Mouse (Mus musculus) forebrain, postnatal 0 days (tissue): ENCODE data around the gene 2010005H15Rik. TPM values are rescaled to one million over a fixed set of nuclear protein-coding genes. Genes with fewer than 3 reads are reported as not detected.
"Not testable (repeated sequence)": the region's sequence is repeated elsewhere in the genome, so short reads cannot be mapped to it uniquely, and the experiment has no call there.

Experiments used
- ATAC-seq: fragments of 200-750 bp; cut with Nextera tagmentation; 2 replicates; pipeline ENCODE4 v1.8.0; 2017; ENCODE audit warnings: mild to moderate bottlenecking, moderate library complexity
- DNase-seq: peaks from one replicate; pipeline ENCODE4 v3.0.0-alpha.2; 2015
- H3K27ac ChIP-seq: fragments of 300-500 bp; sonication (generic); 2 replicates; pipeline ENCODE4 v1.5.1; 2014; ENCODE audit warnings: low read depth, mild to moderate bottlenecking, antibody characterized with exemption, low read length, moderate library complexity, mixed read lengths
- H3K27me3 ChIP-seq: fragments of 300-500 bp; sonication (generic); 2 replicates; pipeline ENCODE4 v1.6.1; 2014; ENCODE audit warnings: mild to moderate bottlenecking, low read length, mixed read lengths; ENCODE audit not compliant: insufficient read depth
- H3K36me3 ChIP-seq: fragments of 300-500 bp; sonication (generic); 2 replicates; pipeline ENCODE4 v1.6.1; 2014; ENCODE audit warnings: mild to moderate bottlenecking, moderate library complexity; ENCODE audit not compliant: insufficient read depth
- H3K4me1 ChIP-seq: fragments of 300-500 bp; sonication (generic); 2 replicates; pipeline ENCODE4 v1.6.1; 2014; ENCODE audit warnings: antibody characterized with exemption; ENCODE audit not compliant: insufficient read depth
- H3K4me2 ChIP-seq: fragments of 300-500 bp; sonication (generic); 2 replicates; pipeline ENCODE4 v1.6.1; 2014; ENCODE audit warnings: low read depth, mild to moderate bottlenecking, moderate library complexity
- H3K4me3 ChIP-seq: fragments of 300-500 bp; sonication (generic); 2 replicates; pipeline ENCODE4 v1.5.1; 2014; ENCODE audit warnings: low read depth, low read length, mixed read lengths
- H3K9ac ChIP-seq: fragments of 300-500 bp; sonication (generic); 2 replicates; pipeline ENCODE4 v1.6.1; 2014; ENCODE audit warnings: mild to moderate bottlenecking
- H3K9me3 ChIP-seq: fragments of 300-500 bp; sonication (generic); 2 replicates; pipeline ENCODE4 v1.6.1; 2016; ENCODE audit warnings: low read length
- CTCF ChIP-seq: sonication (generic); IDR thresholded peaks from 2 replicates; pipeline ENCODE4 v1.5.1; 2016; ENCODE audit warnings: antibody characterized with exemption, control low read depth, low read depth
- WGBS: fragments of 180-500 bp; shearing (Covaris S2); extraction: QIAGEN DNeasy Blood & Tissue Kit; methylation state at CpG from one replicate; pipeline ENCODE4 v1.1.7; 2014; 5-methylcytosine and 5-hydroxymethylcytosine counted together
- polyA plus RNA-seq: library from polyadenylated mRNA; unstranded; fragments of >200 nt; fragmentation: Nextera tagmentation; extraction: Ambion mirVana; gene quantifications from 2 replicates; pipeline ENCODE4 v1.2.1, GENCODE M21; 2015
- total RNA-seq: library from RNA; depleted of rRNA; stranded (reverse); fragments of >200 nt; gene quantifications from 2 replicates; pipeline ENCODE4 v1.2.3, GENCODE M21; 2014; rRNA removed

Gene 2010005H15Rik
- total and polyA plus RNA-seq, 2 experiments from 2014 or later = 0.86 TPM; not detected in 1

DNA sequence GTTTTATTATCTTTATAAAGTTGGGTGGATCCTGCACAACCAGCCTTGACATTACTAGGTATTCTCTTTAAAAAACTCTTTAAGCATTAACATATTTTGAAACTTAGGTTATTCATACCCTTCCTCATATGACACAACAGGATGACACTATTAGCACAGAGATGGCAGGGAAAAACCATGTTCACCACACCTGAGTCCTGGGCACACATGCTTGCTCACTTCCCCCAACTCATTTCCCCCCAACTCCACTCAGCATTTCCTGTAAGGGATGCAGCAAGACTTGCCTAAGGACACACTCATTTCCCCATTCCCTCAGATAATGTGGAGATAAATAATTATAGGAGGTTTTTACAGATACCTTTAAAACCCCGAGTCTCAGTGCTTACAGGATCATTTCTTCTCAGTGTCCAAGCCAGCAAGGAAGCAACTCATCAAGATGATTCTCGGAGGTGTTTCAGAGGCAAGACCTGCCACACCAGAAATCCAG lies 11.3 kb upstream of the 2010005H15Rik start, which contains the start of gene Gm5416:
Gene Gm5416 (plus strand): TSS at position 437 of the 487 bp plus-strand sequence.
- H3K9ac ChIP-seq = no peak within 1 kb of the TSS
- WGBS = 90% methylated on average over 2 of the region's 2 CpGs
- no peak within 1 kb of the TSS for H3K27ac ChIP-seq
- H3K9me3 ChIP-seq = no peaks in the 10 kb centered on the region
- H3K4me1 ChIP-seq = no peaks in the 10 kb centered on the region
- ATAC-seq (no peak), DNase-seq (no peak)
- H3K4me3 ChIP-seq = no peak within 1 kb of the TSS
- no peaks in the 10 kb centered on the region for H3K36me3 ChIP-seq
- H3K4me2 ChIP-seq = no peak within 1 kb of the TSS
- H3K27me3 ChIP-seq = no peaks in the 10 kb centered on the region
- TF ChIP-seq CTCF = no peak

DNA sequence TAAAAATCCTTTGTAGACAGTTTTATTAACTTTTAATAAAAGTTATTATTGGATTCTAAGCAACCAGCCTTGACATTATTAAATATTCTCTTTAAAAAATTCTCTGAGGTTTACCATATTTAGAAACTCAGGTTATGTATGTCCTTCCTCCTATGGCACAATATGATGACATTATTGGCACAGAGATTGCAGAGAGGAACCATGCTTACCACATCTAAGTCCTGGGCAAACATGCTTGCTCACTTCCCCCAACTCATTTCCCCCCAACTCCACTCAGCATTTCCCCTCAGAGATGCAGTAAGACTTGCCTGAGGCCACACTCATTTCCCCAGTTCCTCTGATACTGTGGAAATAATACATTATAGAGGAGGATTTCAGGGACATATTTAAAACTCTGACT lies 39.3 kb downstream of the 2010005H15Rik start:
- not testable (repeated sequence) for ATAC-seq, H3K27me3 ChIP-seq, H3K36me3 ChIP-seq, H3K9me3 ChIP-seq, H3K9ac ChIP-seq, DNase-seq, H3K27ac ChIP-seq, H3K4me1 ChIP-seq, H3K4me3 ChIP-seq, H3K4me2 ChIP-seq

DNA sequence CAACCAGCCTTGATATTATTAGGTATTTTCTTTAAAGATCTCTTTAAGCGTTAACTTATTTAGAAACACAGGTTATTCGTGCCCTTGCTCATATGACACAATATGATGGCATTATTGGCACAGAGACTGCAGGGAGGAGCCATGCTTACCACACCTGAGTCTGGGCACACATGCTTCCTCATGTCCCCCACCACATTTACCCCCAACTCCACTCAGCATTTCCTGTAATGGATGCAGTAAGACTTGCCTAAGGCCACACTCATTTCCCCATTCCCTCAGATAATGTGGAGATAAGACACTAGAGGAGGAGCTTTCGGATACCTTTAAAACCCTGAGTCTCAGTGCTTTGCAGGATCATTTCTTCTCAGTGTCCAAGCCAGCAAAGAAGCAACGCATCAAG lies 55.5 kb downstream of the 2010005H15Rik start, which contains the start of gene Stfa1:
Gene Stfa1 (plus strand): TSS at position 156 of the 400 bp plus-strand sequence.
- DNase-seq, H3K27ac ChIP-seq, ATAC-seq, H3K36me3 ChIP-seq, H3K9me3 ChIP-seq, H3K9ac ChIP-seq, H3K4me3 ChIP-seq, H3K4me2 ChIP-seq, H3K27me3 ChIP-seq, H3K4me1 ChIP-seq: not testable (repeated sequence)
- 93% methylated on average over 4 of the region's 4 CpGs for WGBS

DNA sequence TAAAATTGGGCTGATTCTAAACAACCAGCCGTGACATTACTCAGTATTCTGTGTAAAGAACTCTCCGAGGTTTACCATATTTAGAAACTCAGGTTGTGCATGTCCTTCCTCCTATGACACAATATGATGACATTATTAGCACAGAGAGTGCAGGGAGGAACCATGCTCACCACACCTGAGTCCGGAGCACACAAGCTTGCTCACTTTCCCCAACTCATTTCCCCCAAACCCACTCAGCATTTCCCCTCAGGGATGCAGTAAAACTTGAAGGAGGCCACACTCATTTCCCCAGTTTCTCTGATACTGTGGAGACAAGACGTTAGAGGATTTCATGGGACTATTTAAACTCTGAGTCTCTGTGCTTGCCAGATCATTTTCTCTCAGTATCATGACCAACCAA lies 67.9 kb downstream of the 2010005H15Rik start:
- no peaks in the 10 kb centered on the region for H3K27me3 ChIP-seq
- WGBS = 93% methylated on average over 4 of the region's 4 CpGs
- no peaks in the 10 kb centered on the region for H3K9me3 ChIP-seq
- no peak overlapping the region for H3K9ac ChIP-seq
- no peaks in the 10 kb centered on the region for H3K36me3 ChIP-seq
- H3K4me2 ChIP-seq = no peak overlapping the region
- H3K4me1 ChIP-seq = no peaks in the 10 kb centered on the region
- DNase-seq = no peak
- ATAC-seq = no peak
- no peak overlapping the region for H3K4me3 ChIP-seq
- TF ChIP-seq CTCF = no peak
- no peak overlapping the region for H3K27ac ChIP-seq

Other genes with a start within 250 kb of the 2010005H15Rik start
- 83.2 and 97.1 TPM in 2 replicates for gene Kpna1, start 242.7 kb upstream of the 2010005H15Rik start, total RNA-seq
- gene Kpna1, start 242.7 kb upstream of the 2010005H15Rik start, polyA plus RNA-seq = 51.0 and 59.7 TPM in 2 replicates
- 8.8 and 12.2 TPM in 2 replicates for gene Wdr5b, start 180.3 kb upstream of the 2010005H15Rik start, total RNA-seq
- gene Wdr5b, start 180.3 kb upstream of the 2010005H15Rik start, polyA plus RNA-seq = 5.0 and 6.8 TPM in 2 replicates
- 27.4 and 48.2 TPM in 2 replicates for gene Fam162a, start 149.9 kb upstream of the 2010005H15Rik start, total RNA-seq
- gene Fam162a, start 149.9 kb upstream of the 2010005H15Rik start, polyA plus RNA-seq = 139 and 178 TPM in 2 replicates
- 14.8 and 18.9 TPM in 2 replicates for gene Ccdc58, start 149.8 kb upstream of the 2010005H15Rik start, total RNA-seq
- gene Ccdc58, start 149.8 kb upstream of the 2010005H15Rik start, polyA plus RNA-seq = 25.9 and 29.2 TPM in 2 replicates
- not detected in 2 replicates for gene Csta1, start 90.2 kb upstream of the 2010005H15Rik start, total RNA-seq
- not detected in 2 replicates for gene Csta1, start 90.2 kb upstream of the 2010005H15Rik start, polyA plus RNA-seq
- 3.8 TPM in 1 of 2 replicates, not detected in the other for gene Stfa2l1, start 64.7 kb upstream of the 2010005H15Rik start, total RNA-seq
- gene Stfa2l1, start 64.7 kb upstream of the 2010005H15Rik start, polyA plus RNA-seq = not detected in 2 replicates
- gene Gm5483, start 37.3 kb upstream of the 2010005H15Rik start, total RNA-seq = 2.8 and 5.3 TPM in 2 replicates
- gene Gm5483, start 37.3 kb upstream of the 2010005H15Rik start, polyA plus RNA-seq = 0.59 and 2.8 TPM in 2 replicates
- gene Gm5416, start 11.1 kb upstream of the 2010005H15Rik start, total RNA-seq = not detected in 2 replicates
- gene Gm5416, start 11.1 kb upstream of the 2010005H15Rik start, polyA plus RNA-seq = not detected in 2 replicates
- gene Stfa1, start 55.5 kb downstream of the 2010005H15Rik start, total RNA-seq = 1.0 TPM in 1 of 2 replicates, not detected in the other
- 1.4 and 5.1 TPM in 2 replicates for gene Stfa1, start 55.5 kb downstream of the 2010005H15Rik start, polyA plus RNA-seq
- 4.4 TPM in 1 of 2 replicates, not detected in the other for gene BC117090, start 112.9 kb downstream of the 2010005H15Rik start, total RNA-seq
- gene BC117090, start 112.9 kb downstream of the 2010005H15Rik start, polyA plus RNA-seq = not detected in 2 replicates
- gene BC100530, start 146.3 kb downstream of the 2010005H15Rik start, total RNA-seq = 1.4 and 2.3 TPM in 2 replicates
- 2.3 and 2.7 TPM in 2 replicates for gene BC100530, start 146.3 kb downstream of the 2010005H15Rik start, polyA plus RNA-seq
- 1.1 TPM in 1 of 2 replicates, not detected in the other for gene Stfa2, start 187.0 kb downstream of the 2010005H15Rik start, total RNA-seq
- 0.34 TPM in 1 of 2 replicates, not detected in the other for gene Stfa2, start 187.0 kb downstream of the 2010005H15Rik start, polyA plus RNA-seq
- not detected in 2 replicates for gene Stfa3, start 233.9 kb downstream of the 2010005H15Rik start, total RNA-seq
- 0.82 TPM in 1 of 2 replicates, not detected in the other for gene Stfa3, start 233.9 kb downstream of the 2010005H15Rik start, polyA plus RNA-seq